Mouse (Mus musculus) bone marrow macrophage, adult 2 months (primary cell): ENCODE measurements around the gene Iqcf5.

Experiments
- CTCF ChIP-seq: IDR thresholded peaks from 2 replicates; pipeline ENCODE4 v1.5.1; 2012; ENCODE audit warnings: low read depth, mild to moderate bottlenecking, low read length, moderate library complexity
- POLR2A ChIP-seq: IDR thresholded peaks from 2 replicates; pipeline ENCODE4 v1.6.1; 2012; ENCODE audit warnings: mild to moderate bottlenecking, low read depth, low read length, borderline replicate concordance

- TF ChIP-seq POLR2A (no peak), CTCF (no peak)
Observed at GRCm38 (mm10) chr9:106469776-106470175, 44.6 kb upstream of the Iqcf5 start.
